Mouse (Mus musculus) bone marrow macrophage, adult 2 months (primary cell): ENCODE data around the gene Sumf1.

ENCODE experiments used
- CTCF ChIP-seq: IDR thresholded peaks from 2 replicates; pipeline ENCODE4 v1.5.1; 2012; ENCODE audit warnings: low read depth, mild to moderate bottlenecking, low read length, moderate library complexity
- POLR2A ChIP-seq: IDR thresholded peaks from 2 replicates; pipeline ENCODE4 v1.6.1; 2012; ENCODE audit warnings: mild to moderate bottlenecking, low read depth, low read length, borderline replicate concordance

DNA sequence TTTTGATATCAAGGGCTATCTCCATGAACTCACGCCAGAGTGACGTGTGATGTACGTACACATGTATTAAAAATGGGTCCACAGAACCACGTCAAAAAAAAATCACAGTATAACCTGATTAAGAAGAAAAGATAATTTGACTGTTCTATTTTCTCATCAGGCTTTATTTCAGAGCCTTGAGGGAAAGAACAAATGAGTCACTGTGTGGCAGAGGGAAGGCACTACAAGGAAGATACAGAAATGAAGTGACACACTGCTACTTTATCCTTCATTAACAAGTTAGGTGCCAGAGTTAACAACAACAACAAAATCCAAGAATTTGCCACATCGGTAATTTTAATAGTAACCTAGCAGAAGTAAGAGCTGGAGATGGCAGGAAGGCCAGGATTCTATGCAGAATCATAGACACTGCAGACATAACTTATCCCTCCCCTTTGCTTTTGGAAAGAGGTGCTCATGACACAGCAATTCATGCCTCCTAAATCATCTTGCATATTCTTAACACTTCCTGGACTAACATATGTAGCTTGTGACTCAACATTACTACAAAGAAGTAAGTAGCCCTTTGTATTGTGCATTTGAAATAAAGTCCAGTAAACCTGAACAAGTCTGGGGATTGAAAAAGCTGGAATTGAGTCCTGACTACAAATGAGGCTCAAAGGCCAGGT lies 53.0 kb downstream of the Sumf1 start:
- no peak for TF ChIP-seq CTCF
- TF ChIP-seq POLR2A, result no peak
